ENCODE assay signal across 21 mouse cellular contexts in genomic region chrX:16815965-16816364, GRCm38 (mm10). TPM values are rescaled to one million over a fixed set of nuclear protein-coding genes. Genes with fewer than 3 reads are reported as not detected.
A peak's percentile ranks its signal among the peaks of the same experiment; 100 is the strongest.
DNase-seq lines count a peak whose midpoint lies in the region; ATAC-seq and TF ChIP-seq lines count a peak whose summit lies in the region.
"Had no signal": no experiment of that assay in that cellular context is flagged by ENCODE, and none has a peak within 500 bp of the region (broad histone marks: within the 10 kb centered on the region; RNA-seq: fewer than 3 reads in every experiment).

No protein-coding gene starts in this region.

- no peak overlapping the region for H3K9ac ChIP-seq in lung, embryonic 16.5 days (ENCODE audit: low read length)
- H3K9ac ChIP-seq in liver, embryonic 11.5 days (ENCODE audit: low read depth, low read length): no peak overlapping the region
- H3K9ac ChIP-seq in liver, embryonic 13.5 days: no peak overlapping the region
- no peak overlapping the region for H3K9ac ChIP-seq in liver, postnatal 0 days (replicated peaks)
- H3K9ac ChIP-seq in midbrain, embryonic 15.5 days: no peak overlapping the region
- H3K9ac ChIP-seq: embryonic facial prominence, embryonic 13.5 days; forebrain, embryonic 12.5 days; forebrain, postnatal 0 days; heart, embryonic 13.5 days; hindbrain, embryonic 12.5 days had no signal

- DNase-seq in lung, postnatal 10 days: no peak
- no peak for DNase-seq in liver, embryonic 11.5 days (ENCODE audit: low spot score)
- no peak for DNase-seq in liver, embryonic 13.5 days
- peak; percentile 10 for DNase-seq in liver, postnatal 0 days
- DNase-seq in gastrocnemius, adult 18-20 months (ENCODE audit: low spot score): no peak
- DNase-seq: adrenal gland, adult 2 months; adrenal gland, postnatal 25 days; cerebellum, adult 18-20 months; cerebellum, adult 9-11 months; cerebellum, postnatal 36 days; forebrain, postnatal 0 days; gastrocnemius, adult 2 months; gastrocnemius, postnatal 25 days; heart, postnatal 4 days had no signal

- H3K27me3 ChIP-seq in lung, embryonic 16.5 days (ENCODE audit: control insufficient read depth, insufficient read depth, low read depth, low read length): no peaks in the 10 kb centered on the region
- H3K27me3 ChIP-seq in liver, embryonic 11.5 days (replicated peaks; ENCODE audit: control insufficient read depth, insufficient read depth, low read length): no peaks in the 10 kb centered on the region
- no peaks in the 10 kb centered on the region for H3K27me3 ChIP-seq in liver, embryonic 13.5 days
- no peaks in the 10 kb centered on the region for H3K27me3 ChIP-seq in liver, postnatal 0 days (ENCODE audit: insufficient read depth, low read length)
- no peaks in the 10 kb centered on the region for H3K27me3 ChIP-seq in midbrain, embryonic 15.5 days (replicated peaks)
- H3K27me3 ChIP-seq: embryonic facial prominence, embryonic 13.5 days; forebrain, embryonic 12.5 days; heart, embryonic 13.5 days; hindbrain, embryonic 12.5 days had no signal

- no peak for TF ChIP-seq EP300 in liver, postnatal 0 days (IDR thresholded peaks at IDR 0.05; ENCODE audit: low read depth)

- no peak for ATAC-seq in lung, embryonic 16.5 days (ENCODE audit: low read depth)
- ATAC-seq in liver, embryonic 11.5 days (replicated peaks; ENCODE audit: low FRiP score): no peak
- ATAC-seq in liver, embryonic 13.5 days (ENCODE audit: low read depth): no peak
- ATAC-seq in liver, postnatal 0 days: peak; percentile 76
- no peak for ATAC-seq in midbrain, embryonic 15.5 days (replicated peaks)
- ATAC-seq: forebrain, postnatal 0 days had no signal

- 93% methylated on average over 3 of the region's 3 CpGs for WGBS in lung, embryonic 16.5 days
- WGBS in liver, embryonic 11.5 days: 71% methylated on average over 3 of the region's 3 CpGs
- WGBS in liver, embryonic 13.5 days (ENCODE audit: insufficient replicate concordance): 63% methylated on average over 3 of the region's 3 CpGs
- WGBS in liver, postnatal 0 days (ENCODE audit: insufficient replicate concordance): 55% methylated on average over 3 of the region's 3 CpGs
- 90% methylated on average over 3 of the region's 3 CpGs for WGBS in midbrain, embryonic 15.5 days

- no peak overlapping the region for H3K27ac ChIP-seq in lung, embryonic 16.5 days (ENCODE audit: low read length)
- no peak overlapping the region for H3K27ac ChIP-seq in liver, embryonic 11.5 days (ENCODE audit: low read depth, low read length)
- no peak overlapping the region for H3K27ac ChIP-seq in liver, embryonic 13.5 days
- peak overlapping the region; percentile 75; the same call in 1 of the 2 replicates for H3K27ac ChIP-seq in liver, postnatal 0 days (ENCODE audit: low read depth)
- no peak overlapping the region for H3K27ac ChIP-seq in midbrain, embryonic 15.5 days
- H3K27ac ChIP-seq: embryonic facial prominence, embryonic 13.5 days; forebrain, embryonic 12.5 days; heart, embryonic 13.5 days; hindbrain, embryonic 12.5 days had no signal

- no peaks in the 10 kb centered on the region for H3K9me3 ChIP-seq in lung, embryonic 16.5 days (ENCODE audit: control insufficient read depth, low read length)
- H3K9me3 ChIP-seq in liver, embryonic 11.5 days (ENCODE audit: control insufficient read depth, low read length): no peaks in the 10 kb centered on the region
- no peaks in the 10 kb centered on the region for H3K9me3 ChIP-seq in liver, embryonic 13.5 days (replicated peaks)
- H3K9me3 ChIP-seq in liver, postnatal 0 days (ENCODE audit: low read length): no peaks in the 10 kb centered on the region
- no peaks in the 10 kb centered on the region for H3K9me3 ChIP-seq in midbrain, embryonic 15.5 days
- H3K9me3 ChIP-seq: embryonic facial prominence, embryonic 13.5 days; forebrain, embryonic 12.5 days; heart, embryonic 13.5 days; hindbrain, embryonic 12.5 days had no signal

- H3K4me3 ChIP-seq in lung, embryonic 16.5 days (ENCODE audit: low read length): no peak overlapping the region
- H3K4me3 ChIP-seq in liver, embryonic 11.5 days (ENCODE audit: low read depth, low read length): no peak overlapping the region
- peak overlapping the region; percentile 26 for H3K4me3 ChIP-seq in liver, embryonic 13.5 days (replicated peaks)
- peak overlapping the region; percentile 40; the same call in 1 of the 2 replicates for H3K4me3 ChIP-seq in liver, postnatal 0 days (ENCODE audit: low read depth, low read length)
- H3K4me3 ChIP-seq in midbrain, embryonic 15.5 days: no peak overlapping the region
- H3K4me3 ChIP-seq: embryonic facial prominence, embryonic 13.5 days; forebrain, embryonic 12.5 days; hindbrain, embryonic 12.5 days had no signal

- peak overlapping the region; percentile 37 for H3K4me2 ChIP-seq in lung, embryonic 16.5 days (ENCODE audit: low read depth, low read length)
- peak overlapping the region; percentile 42; the same call in 1 of the 2 replicates for H3K4me2 ChIP-seq in liver, embryonic 11.5 days
- H3K4me2 ChIP-seq in liver, embryonic 13.5 days: peak overlapping the region; percentile 30
- H3K4me2 ChIP-seq in liver, postnatal 0 days (ENCODE audit: low read depth, low read length): peak overlapping the region; percentile 47
- H3K4me2 ChIP-seq in midbrain, embryonic 15.5 days: no peak overlapping the region
- H3K4me2 ChIP-seq: forebrain, embryonic 12.5 days; hindbrain, embryonic 12.5 days had no signal

- H3K4me1 ChIP-seq in lung, embryonic 16.5 days (replicated peaks; ENCODE audit: control insufficient read depth, insufficient read depth, low read length): no peaks in the 10 kb centered on the region
- H3K4me1 ChIP-seq in liver, embryonic 11.5 days (replicated peaks; ENCODE audit: control insufficient read depth, insufficient read depth, low read length): no peaks in the 10 kb centered on the region
- H3K4me1 ChIP-seq in liver, embryonic 13.5 days (replicated peaks): no peaks in the 10 kb centered on the region
- H3K4me1 ChIP-seq in liver, postnatal 0 days (ENCODE audit: insufficient read depth): no peaks in the 10 kb centered on the region
- H3K4me1 ChIP-seq in midbrain, embryonic 15.5 days: no peaks in the 10 kb centered on the region
- H3K4me1 ChIP-seq: embryonic facial prominence, embryonic 13.5 days; heart, embryonic 13.5 days; hindbrain, embryonic 12.5 days had no signal

- TF ChIP-seq CTCF in liver, postnatal 0 days (IDR thresholded peaks at IDR 0.05; ENCODE audit: low read depth): no peak

- H3K36me3 ChIP-seq in lung, embryonic 16.5 days (ENCODE audit: control insufficient read depth, insufficient read depth, low read length): no peaks in the 10 kb centered on the region
- H3K36me3 ChIP-seq in liver, embryonic 11.5 days (ENCODE audit: control insufficient read depth, insufficient read depth, low read length): no peaks in the 10 kb centered on the region
- H3K36me3 ChIP-seq in liver, embryonic 13.5 days: no peaks in the 10 kb centered on the region
- H3K36me3 ChIP-seq in liver, postnatal 0 days (replicated peaks; ENCODE audit: insufficient read depth, low read length): no peaks in the 10 kb centered on the region
- no peaks in the 10 kb centered on the region for H3K36me3 ChIP-seq in midbrain, embryonic 15.5 days (replicated peaks)
- H3K36me3 ChIP-seq: embryonic facial prominence, embryonic 13.5 days; forebrain, embryonic 12.5 days; heart, embryonic 13.5 days; hindbrain, embryonic 12.5 days had no signal

RNA-seq across cellular contexts. Expression of gene Maob, which starts 1.2 kb away (rescaled TPM):
- polyA plus RNA-seq in lung, embryonic 16.5 days (2015; fragmentation: Nextera tagmentation; extraction: Ambion mirVana): 45.2 and 51.6 TPM in 2 replicates
- 25.7 and 29.5 TPM in 2 replicates for polyA plus RNA-seq in liver, embryonic 11.5 days (2014; fragmentation: Nextera tagmentation; extraction: Ambion mirVana)
- polyA plus RNA-seq in liver, embryonic 13.5 days (2015; fragmentation: Nextera tagmentation; extraction: Ambion mirVana): 28.6 and 33.7 TPM in 2 replicates
- polyA plus RNA-seq in liver, postnatal 0 days (2015; fragmentation: Nextera tagmentation; extraction: Ambion mirVana): 74.5 and 76.7 TPM in 2 replicates
- total RNA-seq in gastrocnemius, adult 18-20 months (2021): 10 to 100 TPM; 15.3 to 22.0 TPM
- 3.6 and 4.1 TPM in 2 replicates for polyA plus RNA-seq in midbrain, embryonic 15.5 days (2015; fragmentation: Nextera tagmentation; extraction: Ambion mirVana)
- total RNA-seq: granulocyte monocyte progenitor cell, adult 5-6 weeks had no signal

Comparison
In these comparisons a context has a peak if more than half of its experiments do, and no peak if none do; other contexts are left out.
1. H3K4me3 ChIP-seq: peak in liver, embryonic 13.5 days (single experiment) and liver, postnatal 0 days (single experiment); none in lung, embryonic 16.5 days (single experiment), liver, embryonic 11.5 days (single experiment) and midbrain, embryonic 15.5 days (single experiment).